Mouse (Mus musculus) lung, embryonic 16.5 days (tissue): ENCODE measurements around the gene Col26a1. TPM values are rescaled to one million over a fixed set of nuclear protein-coding genes. Genes with fewer than 3 reads are reported as not detected.

Source experiments
- ATAC-seq: fragments of 200-750 bp; cut with Nextera tagmentation; 2 replicates; pipeline ENCODE4 v1.8.0; 2017; ENCODE audit warnings: low read depth, mild to moderate bottlenecking, moderate library complexity
- H3K27ac ChIP-seq: fragments of 300-500 bp; sonication (generic); 2 replicates; pipeline ENCODE4 v1.5.1; 2014; ENCODE audit warnings: mild to moderate bottlenecking, control low read depth, low read length
- H3K27me3 ChIP-seq: fragments of 300-500 bp; sonication (generic); 2 replicates; pipeline ENCODE4 v1.6.1; 2014; ENCODE audit warnings: low read depth, low read length, mixed read lengths; ENCODE audit not compliant: control insufficient read depth, insufficient read depth
- H3K36me3 ChIP-seq: fragments of 300-500 bp; sonication (generic); 2 replicates; pipeline ENCODE4 v1.6.1; 2014; ENCODE audit warnings: low read length; ENCODE audit not compliant: control insufficient read depth, insufficient read depth
- H3K4me1 ChIP-seq: fragments of 300-500 bp; sonication (generic); replicated peaks from 2 replicates; pipeline ENCODE4 v1.6.1; 2014; ENCODE audit warnings: low read length, mixed read lengths; ENCODE audit not compliant: control insufficient read depth, insufficient read depth
- H3K4me2 ChIP-seq: fragments of 300-500 bp; sonication (generic); 2 replicates; pipeline ENCODE4 v1.6.1; 2014; ENCODE audit warnings: low read depth, low read length, control low read depth
- H3K4me3 ChIP-seq: fragments of 300-500 bp; sonication (generic); 2 replicates; pipeline ENCODE4 v1.5.1; 2014; ENCODE audit warnings: mild to moderate bottlenecking, low read length, control low read depth
- H3K9ac ChIP-seq: fragments of 300-500 bp; sonication (generic); 2 replicates; pipeline ENCODE4 v1.6.1; 2014; ENCODE audit warnings: low read length, control low read depth
- H3K9me3 ChIP-seq: fragments of 300-500 bp; sonication (generic); 2 replicates; pipeline ENCODE4 v1.6.1; 2016; ENCODE audit warnings: low read length; ENCODE audit not compliant: control insufficient read depth
- WGBS: fragments of 180-500 bp; shearing (Covaris S2); extraction: QIAGEN DNeasy Blood & Tissue Kit; methylation state at CpG from one replicate; pipeline ENCODE4 v1.1.7; 2014; 5-methylcytosine and 5-hydroxymethylcytosine counted together
- polyA plus RNA-seq: library from polyadenylated mRNA; unstranded; fragments of >200 nt; fragmentation: Nextera tagmentation; extraction: Ambion mirVana; gene quantifications from 2 replicates; pipeline ENCODE4 v1.2.1, GENCODE M21; 2015

Col26a1 gene
- polyA plus RNA-seq, 1 experiment from 2014 or later, result 5.9 TPM

DNA sequence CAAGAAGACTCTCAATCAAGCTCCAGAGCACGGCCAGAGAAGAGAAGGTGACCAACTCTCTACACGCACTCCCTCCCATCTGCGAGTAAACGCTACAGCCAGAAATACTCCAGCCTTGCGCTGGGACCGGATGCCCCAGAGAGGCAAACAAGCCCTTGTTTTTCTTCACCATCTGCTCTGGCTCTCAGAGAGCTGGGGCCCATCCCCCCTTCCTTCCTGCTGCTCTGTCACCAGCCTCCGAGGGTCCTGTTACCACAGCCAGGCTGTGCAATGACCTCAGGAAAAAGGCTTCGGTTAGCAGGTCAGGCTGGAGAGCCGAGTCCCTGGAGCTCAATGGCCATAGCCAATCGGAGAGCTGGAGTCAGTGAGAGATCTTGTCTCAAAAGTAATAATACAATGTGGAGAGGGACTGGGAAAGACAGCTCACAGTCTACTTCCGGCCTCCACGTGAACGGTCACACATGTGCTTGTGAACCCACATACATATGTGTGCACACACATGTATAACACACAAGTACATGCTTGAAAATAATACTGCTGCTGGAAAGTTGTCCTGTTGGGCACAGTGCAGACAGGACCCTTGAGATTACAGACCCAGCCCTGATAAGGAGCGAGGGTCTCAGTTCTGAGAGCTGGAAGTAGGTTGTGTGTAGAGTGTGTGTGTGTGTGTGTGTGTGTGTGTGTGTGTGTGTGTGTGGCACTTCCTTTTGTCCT is 18.9 kb downstream of the Col26a1 start:
- WGBS, result 7% methylated on average over 14 of the region's 14 CpGs
- peak; percentile 92 for ATAC-seq
- no peaks in the 10 kb centered on the region for H3K36me3 ChIP-seq
- no peak overlapping the region for H3K4me3 ChIP-seq
- H3K9me3 ChIP-seq, result no peaks in the 10 kb centered on the region
- peak overlapping the region; percentile 21; the same call in 1 of the 2 replicates for H3K9ac ChIP-seq
- H3K27ac ChIP-seq, result peak overlapping the region; percentile 89
- H3K27me3 ChIP-seq, result no peaks in the 10 kb centered on the region
- peak overlapping the region; percentile 35; the same call in 1 of the 2 replicates for H3K4me2 ChIP-seq
- H3K4me1 ChIP-seq, result peaks cover 10% of the 10 kb centered on the region

DNA sequence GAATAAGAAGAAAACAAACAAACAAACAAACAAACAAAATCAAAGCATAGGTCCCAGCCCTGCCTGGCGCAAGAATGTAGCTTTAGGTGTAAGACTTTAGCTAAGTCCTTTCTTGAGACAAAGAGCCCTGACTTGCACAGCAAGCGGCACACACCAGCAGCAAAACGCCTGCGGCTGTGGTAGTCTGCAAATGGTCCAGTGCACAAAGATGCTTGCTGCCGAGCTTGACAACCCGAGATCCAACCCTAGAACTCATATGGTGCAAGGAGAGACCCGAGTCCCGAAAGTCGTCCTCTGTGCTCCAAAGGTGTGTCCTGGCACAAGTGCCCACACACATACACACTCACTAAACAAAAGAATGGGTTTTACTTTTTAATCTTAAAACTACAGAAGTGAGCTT is 19.7 kb downstream of the Col26a1 start:
- no peaks in the 10 kb centered on the region for H3K9me3 ChIP-seq
- no peak overlapping the region for H3K9ac ChIP-seq
- no peak overlapping the region for H3K4me3 ChIP-seq
- H3K36me3 ChIP-seq, result no peaks in the 10 kb centered on the region
- WGBS, result 54% methylated on average over 9 of the region's 9 CpGs
- H3K4me1 ChIP-seq, result peaks cover 10% of the 10 kb centered on the region
- peak overlapping the region; percentile 89 for H3K27ac ChIP-seq
- no peak overlapping the region for H3K4me2 ChIP-seq
- no peaks in the 10 kb centered on the region for H3K27me3 ChIP-seq
- no peak for ATAC-seq

DNA sequence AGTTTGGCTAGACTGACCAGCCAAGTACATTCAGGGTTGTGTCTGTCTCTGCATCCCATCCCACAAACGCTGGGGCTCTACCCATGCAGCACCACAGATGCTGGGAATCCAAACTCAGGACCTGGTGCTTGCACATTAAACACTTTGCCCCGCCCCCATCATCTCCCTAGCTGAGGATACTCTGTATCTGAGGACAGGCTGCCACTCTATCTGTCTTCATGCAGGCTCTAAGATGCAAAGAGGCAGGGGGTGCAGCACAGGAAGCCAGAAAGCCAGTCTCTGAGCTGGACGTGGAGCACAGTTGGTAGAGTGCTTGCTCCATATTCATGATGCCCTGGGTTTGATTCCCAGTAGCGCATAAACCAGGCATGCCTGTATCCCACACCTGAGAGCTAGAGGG is 20.2 kb downstream of the Col26a1 start:
- Histone ChIP-seq H3K4me2 (no peak overlapping the region), H3K36me3 (no peaks in the 10 kb centered on the region), H3K9ac (no peak overlapping the region), H3K4me3 (no peak overlapping the region), H3K27ac (no peak overlapping the region), H3K4me1 (peaks cover 10% of the 10 kb centered on the region), H3K9me3 (no peaks in the 10 kb centered on the region), H3K27me3 (no peaks in the 10 kb centered on the region)
- ATAC-seq, result no peak
- WGBS, result 56% methylated on average over 4 of the region's 4 CpGs

DNA sequence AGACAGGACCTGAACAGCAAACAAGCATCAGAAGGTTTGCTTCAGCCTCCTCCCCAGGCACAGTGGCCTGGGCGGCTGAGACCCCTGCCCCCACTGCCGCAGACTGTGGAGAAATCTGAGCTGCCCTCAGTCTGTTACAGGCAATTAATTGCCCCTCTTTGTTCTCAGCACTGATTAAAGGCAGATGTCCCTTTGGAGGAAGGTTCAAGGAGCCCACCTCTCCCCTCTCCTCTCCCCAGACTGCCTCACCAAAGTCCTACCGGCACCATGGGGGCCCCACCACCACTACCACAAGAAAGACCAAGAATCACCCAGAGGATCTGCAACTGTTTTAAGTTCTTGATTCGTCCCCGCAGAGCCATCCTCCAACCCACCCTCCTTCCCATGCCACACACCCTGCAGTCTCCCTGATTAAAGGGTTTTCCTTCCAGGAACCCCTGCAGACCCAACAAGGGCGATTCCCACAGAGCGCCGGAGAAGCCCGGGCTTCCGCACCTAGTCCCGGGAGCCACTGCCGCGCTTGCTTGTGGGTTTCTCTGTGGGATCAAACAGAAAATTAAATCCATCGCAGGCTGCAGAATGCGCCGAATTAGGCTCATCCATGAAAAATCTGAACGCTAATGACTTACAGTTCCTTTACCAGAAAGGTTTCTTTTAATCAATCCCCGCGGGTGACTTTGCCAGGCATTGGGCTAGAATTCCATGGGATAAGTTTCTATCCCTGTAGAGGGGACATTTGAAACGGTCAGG is 21.6 kb downstream of the Col26a1 start:
- no peak overlapping the region for H3K9ac ChIP-seq
- no peaks in the 10 kb centered on the region for H3K27me3 ChIP-seq
- H3K27ac ChIP-seq, result no peak overlapping the region
- H3K36me3 ChIP-seq, result no peaks in the 10 kb centered on the region
- H3K9me3 ChIP-seq, result no peaks in the 10 kb centered on the region
- no peak overlapping the region for H3K4me3 ChIP-seq
- H3K4me2 ChIP-seq, result peak overlapping the region; percentile 19; the same call in 1 of the 2 replicates
- peaks cover 10% of the 10 kb centered on the region for H3K4me1 ChIP-seq
- ATAC-seq, result no peak
- WGBS, result 20% methylated on average over 20 of the region's 20 CpGs

DNA sequence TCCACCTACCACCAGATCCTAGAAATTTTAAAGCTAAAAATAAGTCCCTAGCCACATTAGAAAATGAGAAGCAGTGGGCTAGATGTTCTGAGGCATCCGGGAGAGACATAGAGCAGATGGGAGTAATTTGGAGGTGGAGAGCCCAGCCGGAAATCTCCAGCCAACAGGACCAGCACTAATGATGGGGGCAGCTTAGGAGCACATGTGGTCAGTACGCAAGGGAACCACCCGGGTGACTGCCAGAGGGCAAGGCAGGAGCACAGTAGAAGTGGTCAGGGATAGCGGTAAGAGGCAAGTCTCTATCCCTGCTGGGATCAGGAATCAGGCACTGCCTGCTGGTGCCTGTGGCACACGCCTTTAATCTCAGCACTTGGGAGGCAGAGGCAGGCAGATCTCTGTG is 32.3 kb downstream of the Col26a1 start:
- H3K4me1 ChIP-seq, result no peaks in the 10 kb centered on the region

DNA sequence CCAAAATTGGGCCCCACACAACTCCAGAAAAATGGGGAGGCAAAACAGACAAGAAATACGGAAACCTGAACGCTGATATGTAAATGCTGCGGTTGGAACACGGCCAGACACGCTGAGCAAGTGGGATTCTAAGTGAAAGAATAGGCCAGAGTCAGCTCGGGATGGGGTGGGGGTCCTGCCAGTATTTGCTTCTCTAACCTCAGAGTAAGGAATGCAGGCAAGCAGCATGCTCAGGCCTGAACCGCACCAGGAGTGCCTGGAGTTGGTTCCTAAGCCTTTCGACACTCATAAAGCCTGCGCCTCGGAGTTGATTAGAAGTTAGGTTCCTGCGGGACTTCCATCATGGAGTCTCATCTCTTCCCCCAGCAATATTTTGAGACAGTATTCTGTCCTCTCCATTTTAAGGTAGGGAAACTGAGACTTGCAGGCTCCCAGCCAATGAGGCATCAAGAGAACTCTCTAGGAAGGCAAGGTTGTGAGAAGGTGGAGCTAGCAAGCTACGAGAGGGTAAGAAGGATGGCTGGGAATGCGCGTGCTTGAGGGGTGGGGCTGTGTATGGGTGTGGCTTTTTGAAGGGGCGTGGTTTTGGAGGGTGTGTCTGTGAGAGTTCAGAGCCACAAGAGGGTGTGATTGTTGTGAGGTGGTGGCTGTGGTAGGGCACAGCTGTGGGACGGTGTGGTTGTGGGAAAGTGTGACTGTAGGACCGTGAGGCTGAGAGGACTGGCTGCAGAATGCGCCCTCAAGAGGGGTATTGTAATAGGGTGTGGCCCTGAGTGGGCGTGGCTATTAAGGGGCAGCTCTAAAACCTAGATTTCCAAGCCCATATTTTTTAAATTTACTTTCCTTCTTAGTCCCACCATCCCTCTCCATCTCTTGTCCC is 36.4 kb downstream of the Col26a1 start:
- Histone ChIP-seq H3K4me2 (no peak overlapping the region), H3K9me3 (no peaks in the 10 kb centered on the region), H3K27me3 (no peaks in the 10 kb centered on the region), H3K4me3 (no peak overlapping the region), H3K9ac (no peak overlapping the region), H3K4me1 (no peaks in the 10 kb centered on the region), H3K36me3 (no peaks in the 10 kb centered on the region), H3K27ac (no peak overlapping the region)
- ATAC-seq, result no peak
- 71% methylated on average over 19 of the region's 19 CpGs for WGBS

More for the DNA sequence above, 32.3 kb downstream of the Col26a1 start:
- H3K4me3 ChIP-seq, result no peak overlapping the region
- no peaks in the 10 kb centered on the region for H3K27me3 ChIP-seq
- 94% methylated on average over 6 of the region's 6 CpGs for WGBS
- H3K36me3 ChIP-seq, result no peaks in the 10 kb centered on the region
- no peak overlapping the region for H3K4me2 ChIP-seq
- H3K9ac ChIP-seq, result no peak overlapping the region
- H3K9me3 ChIP-seq, result no peaks in the 10 kb centered on the region
- H3K27ac ChIP-seq, result no peak overlapping the region
- ATAC-seq, result no peak

DNA sequence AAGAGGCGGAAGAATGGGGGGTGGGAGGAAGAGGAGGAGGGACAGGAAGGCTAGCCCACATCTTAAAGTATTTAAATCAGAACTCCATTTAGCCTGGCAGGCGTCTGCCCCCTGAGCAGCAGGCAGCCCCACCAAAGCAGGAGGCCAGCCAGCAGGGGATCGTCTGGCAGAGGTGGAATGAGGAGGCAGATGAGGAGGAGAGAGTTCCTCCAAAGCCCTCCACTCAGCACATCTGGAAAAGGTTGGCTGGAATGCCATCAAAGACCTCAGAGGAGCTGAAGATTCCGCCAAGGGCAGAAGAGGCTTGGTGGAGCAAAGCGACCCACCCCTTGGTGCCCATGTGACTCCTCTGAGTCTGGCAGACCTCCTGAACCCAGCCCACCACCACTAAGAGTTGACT is 39.1 kb downstream of the Col26a1 start:
- H3K27ac ChIP-seq, result no peak overlapping the region
- H3K4me1 ChIP-seq, result no peaks in the 10 kb centered on the region
- H3K9me3 ChIP-seq, result no peaks in the 10 kb centered on the region
- H3K4me3 ChIP-seq, result no peak overlapping the region
- H3K27me3 ChIP-seq, result no peaks in the 10 kb centered on the region
- no peak overlapping the region for H3K4me2 ChIP-seq
- WGBS, result 46% methylated on average over 5 of the region's 5 CpGs
- no peak for ATAC-seq
- no peaks in the 10 kb centered on the region for H3K36me3 ChIP-seq
- no peak overlapping the region for H3K9ac ChIP-seq

DNA sequence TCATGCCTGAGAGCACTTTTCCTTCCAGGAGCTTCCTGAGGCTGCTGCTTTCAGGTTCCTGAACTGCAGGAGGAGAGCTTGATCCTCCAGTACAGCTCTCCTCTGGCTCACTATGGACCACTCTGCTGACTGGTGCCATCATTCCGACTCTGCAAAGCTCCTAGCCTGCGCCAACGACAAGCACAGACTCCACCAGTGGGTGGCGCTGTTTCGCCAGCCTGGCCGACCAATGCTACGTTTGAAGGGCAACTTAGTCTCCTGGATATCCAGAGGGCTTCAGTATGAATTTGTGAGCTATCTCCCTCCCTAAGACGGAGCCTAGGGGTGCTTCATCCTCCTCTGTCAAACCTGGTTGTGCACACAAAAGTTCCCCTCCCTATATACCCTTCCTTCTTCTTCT is 43.0 kb downstream of the Col26a1 start:
- no peaks in the 10 kb centered on the region for H3K9me3 ChIP-seq
- H3K4me3 ChIP-seq, result no peak overlapping the region
- WGBS, result 7% methylated on average over 8 of the region's 8 CpGs
- no peaks in the 10 kb centered on the region for H3K36me3 ChIP-seq
- no peak overlapping the region for H3K4me2 ChIP-seq
- H3K27me3 ChIP-seq, result no peaks in the 10 kb centered on the region
- H3K9ac ChIP-seq, result no peak overlapping the region
- no peaks in the 10 kb centered on the region for H3K4me1 ChIP-seq
- H3K27ac ChIP-seq, result no peak overlapping the region
- no peak for ATAC-seq

DNA sequence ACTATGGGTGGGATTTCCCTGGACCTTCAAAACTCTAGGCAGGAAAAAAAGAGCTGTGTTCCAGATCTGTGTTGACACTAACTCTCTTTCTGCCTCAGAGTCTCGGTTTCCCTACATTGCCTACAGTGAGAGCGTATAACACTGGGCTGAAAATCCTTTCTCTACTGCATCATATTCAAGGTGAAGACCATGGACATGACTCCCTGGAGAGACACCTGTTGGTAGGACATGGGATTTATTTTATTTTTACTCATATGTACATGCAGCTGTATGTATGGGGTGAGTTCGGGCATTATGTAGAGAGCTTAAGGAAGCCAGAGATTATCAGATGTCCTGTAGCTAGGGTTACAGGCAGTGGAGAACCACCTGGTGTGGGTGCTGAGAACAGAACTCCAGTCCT is 50.0 kb downstream of the Col26a1 start:
- Histone ChIP-seq H3K4me1 (no peaks in the 10 kb centered on the region), H3K4me3 (no peak overlapping the region), H3K27me3 (no peaks in the 10 kb centered on the region), H3K36me3 (no peaks in the 10 kb centered on the region), H3K4me2 (no peak overlapping the region), H3K9me3 (no peaks in the 10 kb centered on the region), H3K9ac (no peak overlapping the region), H3K27ac (no peak overlapping the region)
- ATAC-seq, result no peak
- 74% methylated on average over 3 of the region's 3 CpGs for WGBS
